Mouse (Mus musculus) stomach, postnatal 0 days (tissue): ENCODE data around the gene Anapc15-ps.

Source experiments
- CTCF ChIP-seq: IDR thresholded peaks from 2 replicates; pipeline ENCODE4 v1.5.1; 2016; ENCODE audit warnings: antibody characterized with exemption, low read depth, mild to moderate bottlenecking, moderate library complexity
- EP300 ChIP-seq: optimal IDR thresholded peaks from 2 replicates; pipeline ENCODE3; 2016; ENCODE audit warnings: antibody characterized with exemption

- no peak for TF ChIP-seq CTCF
- no peak for TF ChIP-seq EP300
Observed at GRCm38 (mm10) chr10:95682964-95683363, 9.7 kb upstream of the Anapc15-ps start.
